Mouse (Mus musculus) mesoderm, embryonic 11.5 days (tissue): Measurements from ENCODE around the gene Prox1.
A peak's percentile ranks its signal among the peaks of the same experiment; 100 is the strongest.

Source experiments
- DNase-seq: peaks from one replicate; pipeline ENCODE4 v3.0.0-alpha.2; 2012; ENCODE audit warnings: low read depth, low spot score

The Prox1 gene

DNA sequence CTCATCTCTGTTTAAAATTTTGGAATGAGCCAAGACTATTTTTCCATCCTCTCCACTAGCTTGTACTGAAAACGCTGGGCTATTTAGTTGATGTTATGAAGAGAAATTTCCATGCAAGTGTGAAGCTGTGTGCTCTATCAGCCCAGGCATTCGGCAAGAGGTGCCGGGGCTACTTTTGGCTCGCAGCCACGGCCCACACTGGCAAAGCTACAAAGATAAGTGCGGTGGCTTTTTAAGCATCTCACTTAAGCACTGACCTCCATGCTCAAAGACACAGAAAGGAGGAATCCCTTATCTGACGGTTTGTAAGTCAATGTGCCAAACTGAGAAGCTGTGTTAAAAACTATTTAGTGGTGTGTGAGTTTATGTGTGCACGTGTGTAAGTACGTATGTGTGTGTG is 26.9 kb downstream of the Prox1 start:
- no peak for DNase-seq

DNA sequence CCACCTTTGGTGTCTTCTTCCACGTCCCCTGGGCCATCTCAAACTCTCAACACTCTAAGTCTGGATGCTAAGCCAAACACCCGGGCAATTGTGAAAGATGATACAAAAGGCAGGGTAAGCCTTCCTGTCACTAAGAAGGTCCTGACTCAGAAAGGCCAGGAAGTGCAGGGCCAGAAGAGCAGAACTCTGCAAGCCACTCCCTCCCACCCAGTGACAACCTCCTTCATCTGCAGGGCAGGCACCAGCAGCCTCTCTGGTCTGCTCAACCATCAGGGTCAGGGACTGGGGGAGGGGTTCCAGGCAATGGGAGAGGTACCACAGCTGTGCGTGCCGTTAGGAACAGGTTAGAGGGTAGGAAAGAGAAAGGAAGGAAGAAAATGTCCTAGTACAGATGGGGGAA is 27.9 kb downstream of the Prox1 start:
- DNase-seq, result no peak

DNA sequence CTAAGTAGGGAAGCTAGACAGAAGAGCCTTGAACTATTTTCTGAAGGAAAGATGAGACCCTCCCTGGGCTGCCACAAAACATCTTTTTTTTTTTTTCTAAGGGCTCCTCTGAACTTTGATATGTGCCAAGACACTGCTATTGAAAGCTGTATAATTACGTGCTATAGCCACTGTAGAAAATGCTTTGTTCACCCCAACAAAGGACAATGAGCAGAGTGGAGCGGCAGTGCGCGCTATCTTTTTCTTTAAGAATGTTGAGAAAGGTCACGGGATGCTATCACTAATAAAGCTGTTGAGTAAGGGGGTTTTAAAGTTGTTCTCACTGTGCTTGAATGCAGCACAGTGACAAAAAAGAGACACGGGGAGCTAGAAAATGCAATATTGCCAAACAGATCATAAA is 30.0 kb downstream of the Prox1 start:
- DNase-seq, result no peak

DNA sequence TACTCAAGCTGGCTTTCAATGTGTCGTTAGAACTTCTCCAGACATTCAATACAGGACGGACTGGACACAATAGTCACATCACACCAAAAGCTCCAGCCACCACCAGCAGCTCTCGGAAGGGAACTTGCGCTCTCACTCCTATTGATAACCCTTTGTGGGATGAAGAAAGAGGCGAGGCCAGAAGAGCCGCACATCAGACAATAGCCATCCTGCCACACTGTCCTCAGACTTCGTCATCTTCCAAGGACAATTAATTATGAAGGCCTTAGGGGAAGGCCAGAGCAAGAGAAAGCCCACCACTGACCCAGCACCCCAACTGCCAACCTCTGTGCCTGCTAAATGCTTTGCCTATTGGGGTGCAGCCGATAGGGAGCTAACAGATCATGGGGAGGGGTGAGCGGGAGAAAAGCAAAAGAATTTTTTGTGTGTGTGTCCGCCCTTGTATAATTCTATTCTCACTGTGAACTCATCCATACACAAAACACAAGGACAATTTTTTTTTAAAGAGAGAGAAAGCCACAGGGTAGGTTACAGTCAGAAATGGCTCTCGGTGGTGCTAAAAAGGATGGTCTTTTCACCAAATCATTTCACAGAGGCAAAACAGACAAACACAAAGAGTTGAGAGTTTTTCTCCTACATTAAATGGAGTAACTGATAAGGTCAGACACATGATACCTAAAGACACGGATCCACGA is 30.7 kb downstream of the Prox1 start:
- DNase-seq, result no peak

DNA sequence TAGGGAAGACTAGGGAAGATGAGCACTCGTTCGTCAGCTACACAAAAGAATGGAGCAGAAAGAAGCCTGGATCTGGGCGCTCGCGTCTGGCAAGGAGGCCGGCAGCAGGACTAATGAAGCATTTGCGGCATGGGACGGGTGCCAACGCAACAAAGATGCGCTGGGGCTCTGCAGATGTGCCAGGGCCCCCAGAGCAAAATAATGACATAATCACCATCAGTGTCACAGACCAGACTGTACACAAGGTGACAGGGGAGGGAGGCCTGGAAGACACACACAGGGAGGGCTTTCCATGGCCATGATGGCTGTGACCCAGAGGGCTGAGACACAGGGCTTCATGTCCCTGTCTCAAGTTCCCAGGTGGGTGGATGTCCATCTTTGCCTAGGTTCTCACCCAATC is 32.6 kb downstream of the Prox1 start:
- no peak for DNase-seq

DNA sequence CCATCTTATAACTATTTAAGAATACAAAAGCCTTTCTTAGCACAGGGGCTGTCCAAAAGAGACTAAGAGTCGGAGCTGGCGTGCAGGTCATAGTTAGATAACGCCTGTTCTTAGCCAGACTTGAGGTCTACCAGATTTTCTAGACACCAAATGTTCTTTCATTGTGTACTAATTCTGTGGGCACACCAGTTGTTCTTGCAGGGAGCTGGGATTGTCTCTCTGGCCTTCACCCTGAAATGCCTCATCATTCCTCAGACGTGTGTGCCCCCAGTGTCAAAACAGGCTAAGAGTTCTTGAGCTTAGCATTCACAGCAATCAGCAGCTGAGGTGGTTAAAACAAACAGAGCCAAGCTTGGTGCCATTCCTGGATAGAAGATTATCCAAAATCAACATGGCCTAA is 37.6 kb downstream of the Prox1 start:
- DNase-seq, result no peak

DNA sequence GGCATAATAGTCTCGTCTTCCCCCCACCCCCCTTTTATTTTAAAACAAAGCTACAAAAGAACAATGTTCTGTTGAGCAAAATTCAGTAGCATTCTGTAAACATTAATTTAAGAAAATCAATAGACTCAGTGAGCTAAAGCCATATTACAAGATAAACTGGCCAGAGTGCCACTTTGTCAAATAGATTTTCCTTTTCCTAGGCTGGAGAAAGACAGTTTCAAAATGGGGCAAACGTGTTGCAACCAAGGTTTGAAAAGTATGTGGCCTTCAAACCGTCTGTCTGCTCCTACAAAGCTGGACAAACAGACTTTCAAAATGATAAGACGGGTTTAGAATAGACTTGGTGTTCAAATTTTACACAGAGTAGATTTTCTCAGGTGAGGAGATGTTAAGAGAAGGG is 39.6 kb downstream of the Prox1 start:
- DNase-seq, result no peak

DNA sequence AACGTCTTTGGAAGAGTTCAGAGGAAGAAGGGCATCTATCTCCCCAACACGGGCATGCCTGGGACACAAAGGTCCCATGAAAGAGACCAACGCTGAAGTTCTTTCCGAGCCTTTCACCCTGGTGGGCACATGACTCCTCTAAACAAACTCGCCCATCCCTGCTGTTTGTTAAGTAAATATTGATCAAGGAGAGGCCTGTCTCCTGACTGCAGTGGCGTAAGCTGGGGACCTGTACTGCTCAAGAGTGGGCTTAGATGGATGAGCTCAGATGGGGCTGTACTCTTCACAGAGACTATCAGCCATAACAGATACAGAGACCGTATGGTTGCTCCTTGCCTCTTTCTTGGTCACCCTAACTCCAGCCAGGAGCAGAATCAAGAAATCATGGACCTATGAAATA is 41.0 kb downstream of the Prox1 start:
- no peak for DNase-seq

DNA sequence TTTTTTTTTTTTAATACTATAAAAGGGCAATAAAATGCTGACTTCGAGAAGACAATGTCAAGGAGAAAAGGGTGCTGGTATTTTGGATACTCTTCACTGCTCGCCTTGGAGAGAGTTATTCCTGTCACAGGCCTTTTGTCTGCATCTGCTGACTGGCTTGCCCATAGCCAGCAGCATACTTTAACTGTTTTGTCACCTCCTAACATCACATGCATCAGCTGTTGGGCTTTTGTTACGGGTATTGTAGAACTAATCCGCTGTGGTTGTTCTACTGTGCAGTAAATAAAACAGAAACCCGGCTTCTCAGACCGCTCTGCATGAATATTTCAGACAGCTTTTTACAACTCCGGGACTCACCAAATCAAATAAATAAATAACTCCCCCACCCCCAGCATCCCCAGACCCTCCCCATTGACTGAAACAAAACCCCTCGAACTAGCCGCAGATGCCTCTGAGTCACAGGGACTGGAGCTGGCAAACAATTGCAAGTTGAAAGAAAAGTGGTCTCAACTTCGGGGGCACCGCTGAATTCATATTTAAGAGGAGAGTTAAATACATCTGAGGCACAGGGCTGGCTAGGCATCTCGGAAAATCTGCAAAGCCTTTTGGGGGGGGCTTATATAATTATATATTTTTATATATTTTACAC is 41.7 kb downstream of the Prox1 start:
- peak; percentile 68 for DNase-seq

DNA sequence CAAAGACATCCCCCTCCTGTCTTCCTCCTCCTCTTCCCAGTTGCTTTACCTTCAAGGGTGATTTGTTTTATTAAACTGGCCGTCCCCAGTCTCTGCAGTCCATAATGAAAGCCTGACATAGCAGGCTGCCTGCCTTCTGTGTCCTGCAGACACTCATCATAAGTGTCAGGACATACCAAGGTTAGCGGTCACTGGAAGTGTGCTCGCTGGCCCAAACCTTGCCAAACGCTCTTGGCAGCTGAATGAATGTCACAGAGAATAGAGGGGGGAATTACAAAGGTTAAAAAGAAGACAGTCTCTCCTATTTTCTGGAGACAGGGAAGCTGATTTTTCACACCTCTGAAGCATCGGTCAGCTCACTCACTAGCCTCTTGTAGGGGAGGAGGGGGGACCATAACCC is 42.6 kb downstream of the Prox1 start:
- DNase-seq, result no peak

DNA sequence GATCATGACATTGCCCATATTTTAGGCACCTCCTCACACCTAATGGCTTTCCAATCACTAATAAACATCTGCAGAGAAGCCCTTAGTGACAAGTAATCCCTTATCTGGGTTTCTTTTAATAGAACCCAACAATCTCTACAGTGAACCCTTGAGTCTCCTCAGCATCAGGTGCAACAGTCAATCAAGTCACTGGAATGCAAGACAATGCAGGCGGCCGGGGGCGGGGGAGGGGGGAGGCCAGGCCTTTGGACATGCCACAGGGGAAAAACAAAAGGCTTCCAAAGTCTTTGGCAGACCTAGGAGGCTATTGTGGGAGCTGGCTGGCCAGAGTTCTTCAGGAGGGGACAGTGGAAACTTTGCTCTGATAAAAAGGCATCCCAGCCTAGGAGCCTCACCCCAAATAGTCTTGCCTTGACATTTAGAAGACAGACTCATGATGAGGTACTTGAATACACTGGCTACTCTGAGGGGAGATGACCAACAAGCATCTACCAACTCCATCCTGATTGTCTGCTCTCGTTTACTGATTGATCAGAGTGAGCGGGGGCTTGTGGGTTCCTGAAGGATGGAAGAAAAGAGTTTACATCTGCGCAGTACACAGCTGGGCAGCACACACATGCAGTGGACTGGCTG is 43.2 kb downstream of the Prox1 start:
- DNase-seq, result no peak

DNA sequence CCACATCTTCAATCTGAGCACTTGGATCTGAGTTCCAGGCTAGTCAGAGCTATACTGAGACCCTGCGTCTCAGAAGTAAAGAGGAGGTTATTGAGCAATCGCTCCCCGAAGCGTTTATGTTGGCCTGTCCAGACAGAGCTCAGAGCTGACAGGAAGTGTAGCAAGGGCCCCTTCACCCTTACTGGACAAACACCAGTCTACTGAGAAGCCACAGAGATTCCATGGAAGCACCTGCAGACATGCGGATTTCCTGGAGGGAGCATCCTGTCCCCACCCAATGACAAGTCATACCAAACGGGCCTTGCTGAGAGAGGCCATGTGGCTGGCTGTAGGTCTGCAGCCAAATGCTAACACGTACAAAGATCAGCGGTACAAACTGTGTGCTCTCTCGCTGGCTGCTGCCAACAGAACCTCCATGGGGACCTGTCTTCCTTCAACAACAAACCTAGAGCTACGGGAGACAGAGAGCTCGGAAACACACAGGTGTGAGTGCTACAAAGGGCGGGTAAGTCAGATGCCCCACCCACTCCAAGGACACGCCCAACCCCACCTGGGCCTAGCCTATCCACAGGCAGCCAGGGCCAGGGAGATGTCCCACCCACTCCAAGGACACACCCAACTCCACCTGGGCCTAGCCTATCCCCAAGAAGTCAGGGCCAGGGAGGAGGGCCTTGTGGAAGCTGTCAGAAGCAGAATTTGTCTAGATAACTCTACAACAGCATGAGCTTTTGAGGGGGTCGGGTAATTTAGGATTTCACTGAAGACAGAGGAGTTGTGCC is 45.4 kb downstream of the Prox1 start:
- DNase-seq, result no peak

DNA sequence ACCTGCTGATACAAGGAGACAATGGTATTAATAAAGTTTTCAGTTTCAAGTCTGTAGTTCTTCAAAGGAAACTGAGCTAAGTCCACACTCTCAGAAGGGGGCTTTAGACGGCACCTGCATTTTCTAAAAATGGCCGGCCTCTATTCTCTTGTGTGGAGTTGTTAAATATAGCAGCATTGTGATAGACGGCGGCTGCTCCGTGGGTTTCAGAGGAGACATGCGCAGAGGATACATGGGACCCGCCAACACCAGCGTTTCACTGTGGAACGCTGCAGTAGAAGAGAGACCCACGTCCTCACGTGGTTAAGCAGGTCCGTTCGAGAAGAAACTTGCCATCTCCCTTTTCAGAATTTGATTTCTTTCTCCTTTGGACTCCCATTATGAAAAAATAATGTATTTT is 47.1 kb downstream of the Prox1 start:
- no peak for DNase-seq

DNA sequence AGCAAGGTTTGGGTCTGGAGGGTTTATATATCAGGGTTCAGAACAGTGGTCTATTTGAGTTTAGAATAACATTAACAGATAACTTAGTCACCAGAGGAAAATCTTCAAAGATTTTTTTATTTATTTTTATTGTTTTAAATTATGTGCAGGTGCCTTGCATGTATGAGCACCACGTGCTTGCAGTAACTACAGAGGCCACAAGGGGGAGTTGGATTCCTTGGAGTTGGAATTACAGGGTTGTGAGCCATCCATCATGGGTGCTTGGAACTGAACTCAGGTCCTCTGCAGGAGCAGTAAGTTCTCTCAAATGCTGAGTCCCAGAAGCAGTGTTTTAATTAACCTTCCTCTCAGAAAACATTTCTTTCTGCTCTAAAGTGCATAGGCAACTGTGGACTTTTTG is 54.5 kb downstream of the Prox1 start:
- DNase-seq, result no peak

DNA sequence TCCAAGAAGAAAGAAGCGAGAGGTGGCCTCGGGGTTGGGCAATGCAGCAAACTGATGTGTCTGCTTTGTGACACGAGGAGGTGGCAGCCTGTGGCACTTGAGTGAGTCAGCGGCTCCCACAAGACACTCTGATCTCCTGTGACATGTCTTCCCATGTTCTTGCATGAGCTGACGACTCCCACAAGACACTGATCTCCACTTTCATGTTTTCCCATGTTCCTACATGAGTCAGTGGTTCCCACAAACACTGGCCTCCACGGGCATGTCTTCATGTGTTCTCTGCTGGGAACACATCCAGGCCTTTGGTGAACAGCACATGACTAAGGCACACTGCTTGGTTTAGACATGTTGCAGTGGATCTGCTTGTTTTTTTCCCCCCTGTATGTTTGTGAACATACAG is 58.8 kb downstream of the Prox1 start:
- DNase-seq, result no peak

DNA sequence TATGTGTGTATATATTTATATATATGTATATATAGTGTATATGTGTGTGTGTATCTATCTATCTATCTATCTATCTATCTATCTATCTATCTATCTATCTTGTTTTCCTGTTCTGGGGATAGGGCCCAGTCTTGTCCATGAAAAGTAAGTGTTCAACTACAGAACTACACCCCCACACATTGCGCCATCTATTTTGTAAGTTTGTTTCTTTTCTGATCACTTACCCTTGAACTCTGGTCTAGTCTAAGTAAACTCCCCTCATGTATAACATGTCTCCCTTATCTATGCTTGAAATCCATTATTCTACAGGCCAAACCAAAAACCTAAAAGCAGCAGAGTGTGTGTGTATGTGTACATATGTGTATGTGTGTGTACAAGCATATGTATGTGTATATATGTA is 62.9 kb downstream of the Prox1 start:
- no peak for DNase-seq

DNA sequence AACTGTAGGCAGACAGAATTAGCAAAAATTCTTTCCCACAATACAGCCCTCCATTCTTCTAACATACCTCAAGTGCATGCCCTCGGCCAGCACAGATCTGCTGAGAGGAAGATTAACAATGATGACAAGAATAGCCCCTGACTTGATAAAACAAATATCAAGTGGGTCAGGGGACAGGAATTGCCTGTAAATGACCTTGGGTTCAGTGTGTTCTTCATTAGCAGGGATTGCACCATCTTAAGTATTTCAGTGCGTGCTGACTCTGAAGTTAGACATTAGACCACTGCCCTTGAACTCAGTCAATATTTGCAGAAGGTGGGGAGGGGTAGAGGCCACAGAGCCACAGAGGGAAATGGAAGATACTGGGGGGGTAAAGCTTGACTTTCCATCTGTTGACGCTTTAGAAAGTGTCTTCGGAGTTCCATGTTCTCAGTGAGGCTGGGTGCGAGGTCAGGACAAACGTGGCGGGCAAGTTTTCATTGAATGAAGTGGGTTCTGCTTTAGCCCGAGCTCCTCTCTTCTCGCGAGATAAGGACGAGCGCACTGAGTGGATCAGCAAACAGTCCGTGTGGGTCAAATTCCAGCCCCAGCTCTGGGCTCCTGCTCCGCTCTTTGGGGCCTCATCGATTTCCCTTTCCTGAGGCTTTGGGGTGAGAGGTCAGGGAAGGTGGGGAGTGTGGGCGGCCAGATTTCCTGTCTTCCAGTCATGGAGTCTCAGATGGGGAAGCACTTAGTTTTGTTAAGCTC is 63.7 kb downstream of the Prox1 start:
- DNase-seq, result peak; percentile 18

DNA sequence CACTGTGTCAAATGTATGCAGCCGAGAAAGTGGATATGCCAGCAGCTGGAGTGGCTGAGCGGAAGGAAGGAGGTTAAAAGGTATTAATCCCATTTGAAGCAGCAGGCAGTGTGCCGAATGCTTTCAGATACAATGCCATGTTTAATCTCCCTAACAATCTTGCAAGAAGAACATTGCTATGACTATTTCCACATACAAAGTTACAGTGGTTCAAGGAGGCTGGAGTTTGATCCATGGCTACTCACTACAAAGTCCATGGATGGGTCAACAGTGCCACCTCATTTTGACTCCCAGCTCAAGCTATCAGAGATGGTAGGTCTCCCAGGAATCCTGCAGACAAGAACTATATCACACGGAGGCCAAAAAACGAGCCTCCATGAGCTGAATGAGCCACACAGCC is 64.5 kb downstream of the Prox1 start:
- DNase-seq, result no peak

DNA sequence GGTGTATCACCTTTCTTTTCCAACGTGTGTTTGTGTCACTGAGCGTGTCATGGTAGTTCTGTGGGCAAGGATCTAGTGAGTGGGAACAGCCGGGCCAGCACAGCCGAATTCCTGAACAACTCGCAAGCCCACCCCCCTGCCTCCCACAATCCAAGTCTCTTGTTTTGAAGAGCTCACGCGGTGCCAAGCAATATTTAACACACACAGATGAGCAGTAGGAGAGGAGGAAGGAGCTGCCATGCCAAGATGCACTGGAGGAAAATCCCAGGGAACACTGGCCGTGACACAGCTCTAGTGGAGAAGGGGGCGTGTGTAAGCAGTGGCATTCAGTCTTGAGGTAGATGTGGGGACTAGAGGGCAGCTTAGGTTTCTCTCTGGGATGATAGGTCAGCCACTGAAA is 77.2 kb downstream of the Prox1 start:
- no peak for DNase-seq

DNA sequence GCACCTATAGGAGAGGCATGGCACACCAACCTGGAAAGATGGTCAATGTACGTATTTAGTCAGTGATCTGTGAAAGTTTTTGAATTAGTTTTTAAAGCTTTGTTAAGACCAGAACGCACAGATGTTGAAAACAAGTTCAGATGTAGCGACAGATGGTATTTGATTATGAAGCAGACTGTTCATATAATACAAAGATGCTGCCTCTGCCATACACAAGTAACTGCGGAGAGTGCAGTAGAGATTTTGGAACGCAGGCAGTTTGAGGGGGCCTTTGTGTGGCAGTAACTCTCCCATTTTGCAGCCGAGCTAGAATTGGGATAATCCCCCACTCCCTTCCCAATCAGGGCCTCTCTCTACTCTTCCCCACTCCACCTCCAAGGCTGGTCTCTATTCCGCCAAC is 78.4 kb downstream of the Prox1 start:
- no peak for DNase-seq

DNA sequence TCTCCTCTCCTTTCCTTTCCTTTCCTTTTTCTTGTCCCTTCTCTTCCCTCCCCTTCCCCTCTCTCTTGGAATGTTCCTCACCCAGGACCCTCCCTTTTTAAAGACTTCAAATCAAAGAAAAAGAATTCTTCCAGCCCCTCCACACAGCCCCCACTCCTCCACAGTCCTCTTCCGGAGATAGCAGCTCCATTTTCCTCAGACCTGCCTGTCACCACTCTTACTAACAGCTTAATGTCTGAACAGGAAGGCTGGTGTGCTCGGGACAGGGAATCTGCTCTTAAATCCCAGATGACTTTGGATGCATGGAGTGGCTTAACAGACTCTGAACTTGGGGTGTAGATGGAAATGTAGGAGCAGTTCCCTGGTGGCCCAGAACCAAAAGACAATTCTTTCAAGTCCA is 81.6 kb downstream of the Prox1 start:
- no peak for DNase-seq

DNA sequence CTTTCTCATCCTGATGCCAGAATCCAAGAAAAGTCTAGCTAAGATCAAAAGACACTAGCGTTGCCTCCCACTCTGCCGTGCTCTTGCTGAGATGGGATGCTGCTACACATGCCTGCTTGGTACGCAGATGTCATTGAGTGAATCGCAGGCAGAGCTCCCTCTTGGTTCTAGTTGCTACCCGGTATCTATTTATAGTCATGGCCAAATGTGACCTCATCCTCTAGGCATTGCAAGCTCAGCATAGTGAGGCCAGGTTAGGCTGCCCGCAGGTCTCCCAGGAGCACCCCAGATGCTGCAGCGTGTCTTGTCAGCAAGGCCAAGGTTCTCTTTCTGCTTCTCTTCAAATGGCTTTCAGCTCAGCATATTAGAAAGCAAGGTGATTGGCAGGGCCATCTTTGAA is 84.8 kb downstream of the Prox1 start:
- DNase-seq, result no peak
